Mouse (Mus musculus) adrenal gland, adult (tissue): ENCODE measurements at regions not wholly inside any gene's neighbourhood (a gene's known extent, or its start where the extent isn't known, plus 50 kb on each side); places are given as distances from the start of the nearest gene placed in this dataset.
A peak's percentile ranks its signal among the peaks of the same experiment; 100 is the strongest.

ENCODE experiments used
- DNase-seq, 2 experiments: peaks; one replicate each; pipeline ENCODE4 v3.0.0; 2022 to 2023; ENCODE audit warnings: low spot score in 1 of 2; ENCODE audit not compliant: inconsistent age in 2 of 2

- DNase-seq = no peak
These were observed 107.2 kb upstream of the Atp2b1 start for GRCm38 (mm10) chr10:98806798-98807535.

- no peak for DNase-seq
These were observed 105.6 kb upstream of the Atp2b1 start for GRCm38 (mm10) chr10:98808644-98809043.

GRCm38 (mm10) chr10:98829051-98829450 lies 85.2 kb upstream of the Atp2b1 start:
- DNase-seq = no peak

GRCm38 (mm10) chr10:98831488-98831887 lies 82.7 kb upstream of the Atp2b1 start:
- DNase-seq = no peak

GRCm38 (mm10) chr10:98837289-98838181 lies 76.7 kb upstream of the Atp2b1 start:
- DNase-seq = no peak

GRCm38 (mm10) chr10:98838926-98839679 lies 75.1 kb upstream of the Atp2b1 start:
- no peak for DNase-seq

GRCm38 (mm10) chr10:98839963-98840362 lies 74.2 kb upstream of the Atp2b1 start:
- DNase-seq = no peak

- DNase-seq = no peak
These were observed 73.8 kb upstream of the Atp2b1 start for GRCm38 (mm10) chr10:98840411-98840810.

GRCm38 (mm10) chr10:98840957-98841831 lies 73.0 kb upstream of the Atp2b1 start:
- no peak for DNase-seq

- DNase-seq = no peak
These were observed 72.3 kb upstream of the Atp2b1 start for GRCm38 (mm10) chr10:98841860-98842259.

- no peak for DNase-seq
These were observed 71.5 kb upstream of the Atp2b1 start for GRCm38 (mm10) chr10:98842721-98843120.

GRCm38 (mm10) chr10:98849851-98850250 lies 64.4 kb upstream of the Atp2b1 start:
- no peak for DNase-seq

GRCm38 (mm10) chr10:98857395-98857794 lies 56.8 kb upstream of the Atp2b1 start:
- peak; percentile 41 to 81 for DNase-seq

GRCm38 (mm10) chr10:98861521-98861920 lies 52.7 kb upstream of the Atp2b1 start:
- DNase-seq = no peak

- DNase-seq = no peak
These were observed 51.5 kb upstream of the Atp2b1 start for GRCm38 (mm10) chr10:98862712-98863111.

- DNase-seq = no peak
These were observed 49.8 kb upstream of the Atp2b1 start for GRCm38 (mm10) chr10:98864384-98864783.
